Mouse (Mus musculus) kidney, embryonic 16.5 days (tissue): ENCODE measurements around the gene Gm42878. TPM values are rescaled to one million over a fixed set of nuclear protein-coding genes. Genes with fewer than 3 reads are reported as not detected.

Experiments
- ATAC-seq: fragments of 200-750 bp; cut with Nextera tagmentation; 2 replicates; pipeline ENCODE4 v1.8.0; 2017; ENCODE audit warnings: moderate TSS enrichment; ENCODE audit not compliant: low FRiP score, low TSS enrichment
- H3K27ac ChIP-seq: fragments of 300-500 bp; sonication (generic); 2 replicates; pipeline ENCODE4 v1.5.1; 2014; ENCODE audit warnings: low read length
- H3K27me3 ChIP-seq: fragments of 300-500 bp; sonication (generic); 2 replicates; pipeline ENCODE4 v1.6.1; 2014; ENCODE audit warnings: low read length, control low read depth, mixed read lengths; ENCODE audit not compliant: insufficient read depth
- H3K36me3 ChIP-seq: fragments of 300-500 bp; sonication (generic); 2 replicates; pipeline ENCODE4 v1.6.1; 2014; ENCODE audit warnings: low read length, control low read depth, mixed read lengths; ENCODE audit not compliant: insufficient read depth
- H3K4me1 ChIP-seq: fragments of 300-500 bp; sonication (generic); 2 replicates; pipeline ENCODE4 v1.6.1; 2014; ENCODE audit warnings: low read length, control low read depth, mixed read lengths; ENCODE audit not compliant: insufficient read depth
- H3K4me2 ChIP-seq: fragments of 300-500 bp; sonication (generic); replicated peaks from 2 replicates; pipeline ENCODE4 v1.6.1; 2014; ENCODE audit warnings: low read depth, low read length
- H3K4me3 ChIP-seq: fragments of 300-500 bp; sonication (generic); 2 replicates; pipeline ENCODE4 v1.5.1; 2014; ENCODE audit warnings: mild to moderate bottlenecking, low read length
- H3K9ac ChIP-seq: fragments of 300-500 bp; sonication (generic); replicated peaks from 2 replicates; pipeline ENCODE4 v1.6.1; 2014; ENCODE audit warnings: low read length
- H3K9me3 ChIP-seq: fragments of 300-500 bp; sonication (generic); 2 replicates; pipeline ENCODE4 v1.6.1; 2016; ENCODE audit warnings: low read length, control low read depth
- WGBS: fragments of 180-500 bp; shearing (Covaris S2); extraction: QIAGEN DNeasy Blood & Tissue Kit; methylation state at CpG from one replicate; pipeline ENCODE4 v1.1.7; 2014; 5-methylcytosine and 5-hydroxymethylcytosine counted together
- polyA plus RNA-seq: library from polyadenylated mRNA; unstranded; fragments of >200 nt; fragmentation: Nextera tagmentation; extraction: Ambion mirVana; gene quantifications from 2 replicates; pipeline ENCODE4 v1.2.1, GENCODE M21; 2015

Gene Gm42878
- polyA plus RNA-seq, 1 experiment from 2014 or later = not detected

DNA sequence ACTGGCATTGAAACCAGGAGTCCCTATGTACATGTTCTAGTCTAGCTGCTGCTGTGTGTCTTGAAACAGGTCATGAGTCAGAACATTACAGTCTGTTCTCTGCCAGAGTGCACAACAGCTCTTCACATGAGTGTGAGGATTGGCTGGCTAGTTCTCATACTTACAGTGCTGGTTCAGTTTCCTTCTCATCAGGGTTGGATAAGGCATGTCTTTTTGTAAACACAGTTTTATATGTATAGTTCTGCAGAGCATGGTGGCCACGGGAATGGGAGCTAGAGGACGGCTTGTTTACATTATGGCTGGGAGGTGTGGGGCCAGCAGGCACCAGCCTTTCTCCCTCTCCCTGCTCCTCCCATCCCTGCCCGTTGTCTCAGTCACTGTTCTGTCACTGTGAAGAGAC lies 75.7 kb downstream of the Gm42878 start:
- Histone ChIP-seq H3K27me3 (no peaks in the 10 kb centered on the region), H3K9ac (0 out of 2 replicates have a peak overlapping the region, but pooled peaks have one; percentile 35), H3K9me3 (no peaks in the 10 kb centered on the region), H3K27ac (no peak overlapping the region), H3K36me3 (no peaks in the 10 kb centered on the region), H3K4me1 (no peaks in the 10 kb centered on the region), H3K4me2 (no peak overlapping the region), H3K4me3 (no peak overlapping the region)
- no peak; the same call in 1 of the 2 replicates for ATAC-seq
- WGBS = 19% methylated on average over 3 of the region's 3 CpGs

Other genes with a start within 250 kb of the Gm42878 start
- 60.6 and 67.1 TPM in 2 replicates for gene Trafd1, start 159.8 kb downstream of the Gm42878 start, polyA plus RNA-seq
- 46.5 and 47.5 TPM in 2 replicates for gene Naa25, start 147.5 kb downstream of the Gm42878 start, polyA plus RNA-seq
- 11.5 and 14.0 TPM in 2 replicates for gene Tmem116, start 93.6 kb downstream of the Gm42878 start, polyA plus RNA-seq
- 203 and 208 TPM in 2 replicates for gene Erp29, start 93.0 kb downstream of the Gm42878 start, polyA plus RNA-seq
- 0.22 and 0.24 TPM in 2 replicates for gene Adam1b, start 42.0 kb downstream of the Gm42878 start, polyA plus RNA-seq
- 1.2 and 1.5 TPM in 2 replicates for gene Adam1a, start within 50 bp of the Gm42878 start, polyA plus RNA-seq
- gene Mapkapk5, start 423 bp upstream of the Gm42878 start, polyA plus RNA-seq = 50.6 and 51.2 TPM in 2 replicates
- gene Aldh2, start 48.3 kb upstream of the Gm42878 start, polyA plus RNA-seq = 234 and 274 TPM in 2 replicates
- gene Acad12, start 73.5 kb upstream of the Gm42878 start, polyA plus RNA-seq = 3.5 and 3.6 TPM in 2 replicates
- gene Acad10, start 115.0 kb upstream of the Gm42878 start, polyA plus RNA-seq = 4.3 and 5.7 TPM in 2 replicates
- gene Brap, start 115.1 kb upstream of the Gm42878 start, polyA plus RNA-seq = 34.9 and 37.4 TPM in 2 replicates
- 38.9 and 56.5 TPM in 2 replicates for gene Atxn2, start 165.9 kb upstream of the Gm42878 start, polyA plus RNA-seq